Mouse (Mus musculus) limb, embryonic 14.5 days (tissue): ENCODE measurements at regions not wholly inside any gene's neighbourhood (a gene's known extent, or its start where the extent isn't known, plus 50 kb on each side); places are given as distances from the start of the nearest gene placed in this dataset.

Source experiments
- ATAC-seq: fragments of 200-750 bp; cut with Nextera tagmentation; 2 replicates; pipeline ENCODE4 v1.8.0; 2017; ENCODE audit warnings: low read depth, moderate number of reproducible peaks, moderate TSS enrichment; ENCODE audit not compliant: low FRiP score
- DNase-seq: peaks from one replicate; pipeline ENCODE4 v3.0.0-alpha.2; 2015; ENCODE audit warnings: low spot score
- H3K27ac ChIP-seq: fragments of 300-500 bp; sonication (generic); replicated peaks from 2 replicates; pipeline ENCODE4 v1.5.1; 2014; ENCODE audit warnings: low read depth, mild to moderate bottlenecking, low read length, moderate library complexity, mixed read lengths
- H3K27me3 ChIP-seq: fragments of 300-500 bp; sonication (generic); 2 replicates; pipeline ENCODE4 v1.6.1; 2014; ENCODE audit warnings: low read length, mixed read lengths; ENCODE audit not compliant: control insufficient read depth, insufficient read depth
- H3K36me3 ChIP-seq: fragments of 300-500 bp; sonication (generic); 2 replicates; pipeline ENCODE4 v1.6.1; 2014; ENCODE audit warnings: mild to moderate bottlenecking, low read length, moderate library complexity, mixed read lengths; ENCODE audit not compliant: control insufficient read depth, insufficient read depth
- H3K4me1 ChIP-seq: fragments of 300-500 bp; sonication (generic); 2 replicates; pipeline ENCODE4 v1.6.1; 2014; ENCODE audit warnings: antibody characterized with exemption, low read length, mixed read lengths; ENCODE audit not compliant: control insufficient read depth, insufficient read depth
- H3K4me2 ChIP-seq: fragments of 300-500 bp; sonication (generic); replicated peaks from 2 replicates; pipeline ENCODE4 v1.6.1; 2014; ENCODE audit warnings: low read depth, mild to moderate bottlenecking, low read length, moderate library complexity; ENCODE audit not compliant: severe bottlenecking
- H3K4me3 ChIP-seq: fragments of 300-500 bp; sonication (generic); replicated peaks from 2 replicates; pipeline ENCODE4 v1.5.1; 2014; ENCODE audit warnings: low read length
- H3K9ac ChIP-seq: fragments of 300-500 bp; sonication (generic); 2 replicates; pipeline ENCODE4 v1.6.1; 2014; ENCODE audit warnings: mild to moderate bottlenecking, low read depth, low read length, moderate library complexity; ENCODE audit not compliant: severe bottlenecking
- H3K9me3 ChIP-seq: fragments of 300-500 bp; sonication (generic); 2 replicates; pipeline ENCODE4 v1.6.1; 2016; ENCODE audit warnings: low read length; ENCODE audit not compliant: control insufficient read depth
- POLR2A ChIP-seq: fragments of 200-500 bp; IDR thresholded peaks from 2 replicates; pipeline ENCODE4 v1.8.0; 2012; ENCODE audit warnings: inconsistent platforms, mild to moderate bottlenecking, moderate library complexity, borderline replicate concordance; ENCODE audit not compliant: insufficient read depth, insufficient read length; ENCODE audit errors: extremely low read depth
- WGBS: fragments of 180-500 bp; shearing (Covaris S2); extraction: QIAGEN DNeasy Blood & Tissue Kit; methylation state at CpG from one replicate; pipeline ENCODE4 v1.1.7; 2014; 5-methylcytosine and 5-hydroxymethylcytosine counted together

DNA sequence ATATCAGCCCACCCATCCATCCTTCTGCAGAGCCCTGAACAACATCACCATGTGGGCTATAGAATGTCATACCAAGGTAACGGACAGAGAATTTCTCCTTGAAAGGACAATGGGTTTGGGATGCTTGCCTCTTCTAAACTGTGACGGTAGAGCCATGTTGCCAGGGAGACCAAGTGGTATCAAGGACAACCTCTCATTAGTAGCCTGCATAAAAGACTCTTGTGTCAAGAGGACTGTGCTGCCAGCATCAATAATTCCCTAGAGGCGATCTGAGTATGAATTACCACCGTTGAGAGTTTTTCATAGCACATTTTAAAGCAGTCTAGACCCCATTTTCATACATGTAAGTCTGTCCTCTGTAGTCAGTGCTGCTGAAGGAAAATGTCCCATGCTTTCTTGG is 79.3 kb upstream of the Hpf1 start:
- ATAC-seq (no peak), DNase-seq (no peak)
- Histone ChIP-seq H3K9me3 (no peaks in the 10 kb centered on the region), H3K9ac (no peak overlapping the region), H3K27ac (no peak overlapping the region), H3K4me3 (no peak overlapping the region), H3K4me2 (no peak overlapping the region), H3K36me3 (no peaks in the 10 kb centered on the region), H3K27me3 (no peaks in the 10 kb centered on the region), H3K4me1 (no peaks in the 10 kb centered on the region)
- WGBS, result 79% methylated on average over 4 of the region's 4 CpGs
- no peak for TF ChIP-seq POLR2A

DNA sequence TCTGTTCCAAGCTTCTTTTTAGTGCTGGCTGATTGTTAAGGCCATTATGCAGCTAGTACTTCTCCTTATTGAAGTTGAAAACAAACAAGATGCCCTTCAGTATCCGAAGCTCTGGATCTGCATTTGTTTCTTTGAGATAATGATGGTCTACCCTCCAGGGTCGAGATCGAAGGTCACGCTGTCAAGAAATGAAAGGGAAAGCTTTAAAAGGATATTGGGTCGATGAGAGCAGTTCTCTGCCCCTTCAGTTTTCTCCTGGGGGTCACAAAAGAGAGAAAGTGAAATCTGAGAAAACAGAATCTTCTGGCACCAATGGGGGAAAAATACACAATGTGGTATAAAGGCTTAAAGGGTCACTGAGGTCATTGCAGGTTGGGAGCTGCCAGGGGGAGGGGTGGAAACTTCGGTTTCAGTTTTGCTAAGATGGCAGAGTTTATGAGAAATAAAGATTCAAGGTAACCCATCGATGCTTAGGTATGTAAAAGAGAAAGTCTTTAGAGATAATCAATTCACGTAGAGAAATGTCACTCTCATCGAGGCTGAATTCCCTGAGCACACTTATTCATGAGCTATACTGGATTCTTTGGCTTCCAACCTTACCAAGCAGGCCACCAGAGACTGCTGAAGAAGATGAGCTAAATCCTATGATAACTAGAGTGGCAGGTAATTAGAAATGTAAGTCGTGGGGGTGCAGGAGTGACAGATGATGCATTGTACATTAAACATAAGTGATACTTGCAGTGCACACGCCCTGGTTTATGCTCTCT is 64.4 kb upstream of the Hpf1 start:
- Histone ChIP-seq H3K9ac (no peak overlapping the region), H3K4me3 (no peak overlapping the region), H3K36me3 (no peaks in the 10 kb centered on the region), H3K4me1 (no peaks in the 10 kb centered on the region), H3K9me3 (no peaks in the 10 kb centered on the region), H3K4me2 (no peak overlapping the region), H3K27ac (no peak overlapping the region), H3K27me3 (no peaks in the 10 kb centered on the region)
- no peak for ATAC-seq
- DNase-seq, result no peak
- no peak for TF ChIP-seq POLR2A
- WGBS, result 81% methylated on average over 11 of the region's 11 CpGs

DNA sequence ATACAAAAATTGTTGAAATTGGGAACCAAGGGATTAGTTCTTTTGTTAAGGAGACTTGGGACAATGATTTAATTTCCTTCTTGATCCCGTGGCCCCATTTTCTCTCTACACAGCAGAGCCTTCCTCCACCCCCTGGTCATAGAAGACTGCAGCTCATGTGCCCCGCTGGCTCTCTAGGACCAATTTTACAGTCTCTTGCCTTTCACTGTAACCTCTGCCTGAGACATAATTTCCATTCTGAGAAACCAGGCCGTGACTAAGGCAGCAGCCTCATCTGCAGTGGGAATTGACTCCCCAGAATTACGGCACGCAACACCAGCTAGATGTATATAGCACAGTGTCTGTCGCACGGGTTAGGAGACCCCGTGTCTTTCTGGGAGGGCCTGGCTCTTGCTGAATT is 63.0 kb upstream of the Hpf1 start:
- Histone ChIP-seq H3K4me3 (no peak overlapping the region), H3K9me3 (no peaks in the 10 kb centered on the region), H3K4me1 (no peaks in the 10 kb centered on the region), H3K9ac (no peak overlapping the region), H3K4me2 (no peak overlapping the region), H3K36me3 (no peaks in the 10 kb centered on the region), H3K27me3 (no peaks in the 10 kb centered on the region), H3K27ac (no peak overlapping the region)
- TF ChIP-seq POLR2A, result no peak
- ATAC-seq, result no peak
- 95% methylated on average over 8 of the region's 8 CpGs for WGBS
- no peak for DNase-seq

DNA sequence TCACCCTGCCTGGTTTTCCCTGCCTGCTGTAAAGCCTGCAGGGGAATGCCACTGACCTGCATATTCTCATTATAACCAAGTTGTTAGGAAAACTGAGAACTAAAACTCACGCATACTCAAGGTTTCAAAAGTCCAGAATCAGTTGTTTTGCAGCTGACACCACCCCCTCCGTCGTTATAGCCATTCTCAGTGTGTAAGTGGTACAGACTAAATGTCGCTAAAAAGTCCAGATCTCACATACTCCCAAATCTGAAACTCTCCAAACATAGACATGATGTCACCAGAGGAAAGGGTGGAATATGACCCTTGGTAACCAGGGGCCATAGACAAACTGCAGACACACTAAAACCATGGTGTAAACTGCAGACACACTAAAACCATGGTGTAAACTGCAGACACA is 61.1 kb upstream of the Hpf1 start:
- Histone ChIP-seq H3K27me3 (no peaks in the 10 kb centered on the region), H3K9ac (no peak overlapping the region), H3K4me2 (no peak overlapping the region), H3K4me1 (no peaks in the 10 kb centered on the region), H3K4me3 (no peak overlapping the region), H3K36me3 (no peaks in the 10 kb centered on the region), H3K9me3 (no peaks in the 10 kb centered on the region), H3K27ac (no peak overlapping the region)
- 64% methylated on average over 4 of the region's 4 CpGs for WGBS
- ATAC-seq (no peak), DNase-seq (no peak)
- TF ChIP-seq POLR2A, result no peak

DNA sequence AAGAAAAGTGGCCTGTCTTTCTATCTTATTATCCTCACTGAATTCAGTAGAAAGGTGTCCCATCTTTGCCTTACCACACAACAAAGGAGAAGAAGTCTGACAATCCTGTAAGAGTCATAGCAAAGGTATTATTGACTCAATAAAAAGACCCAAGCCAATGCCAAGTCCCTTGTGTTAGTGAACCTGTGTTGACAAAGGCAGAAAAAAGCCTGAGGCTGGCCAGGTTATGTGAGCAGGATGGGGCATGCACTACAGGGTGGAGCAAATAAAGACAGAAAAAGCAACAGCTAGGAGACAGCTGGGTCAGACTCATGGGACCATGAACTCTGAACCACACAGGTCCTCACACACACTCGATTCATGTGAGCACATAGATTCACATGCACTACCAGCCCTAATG is 59.7 kb upstream of the Hpf1 start:
- ATAC-seq, result no peak
- no peaks in the 10 kb centered on the region for H3K9me3 ChIP-seq
- H3K4me3 ChIP-seq, result no peak overlapping the region
- no peak overlapping the region for H3K9ac ChIP-seq
- 60% methylated on average over 1 of the region's 1 CpGs for WGBS
- H3K4me2 ChIP-seq, result no peak overlapping the region
- H3K27me3 ChIP-seq, result no peaks in the 10 kb centered on the region
- TF ChIP-seq POLR2A, result no peak
- H3K4me1 ChIP-seq, result no peaks in the 10 kb centered on the region
- no peak for DNase-seq
- no peak overlapping the region for H3K27ac ChIP-seq
- H3K36me3 ChIP-seq, result no peaks in the 10 kb centered on the region
